Mouse (Mus musculus): Measurements from ENCODE around the gene Trim44.

Trim44 gene

GRCm38 (mm10) chr2:102406324-102407304 lies 1.0 kb downstream of the Trim44 start:
- no peak for DNase-seq (ENCODE audit: extremely low read depth, low read depth)

GRCm38 (mm10) chr2:102403982-102404381 lies 3.6 kb downstream of the Trim44 start:
- no peak for DNase-seq (ENCODE audit: extremely low read depth, low read depth)

- DNase-seq (ENCODE audit: extremely low read depth, low read depth) = no peak
Measured at GRCm38 (mm10) chr2:102403306-102403705, 4.3 kb downstream of the Trim44 start.

GRCm38 (mm10) chr2:102401352-102401692 lies 6.3 kb downstream of the Trim44 start:
- no peak for DNase-seq (ENCODE audit: extremely low read depth, low read depth)

- peak; percentile 92 for DNase-seq (ENCODE audit: extremely low read depth, low read depth)
Measured at GRCm38 (mm10) chr2:102400605-102401351, 6.8 kb downstream of the Trim44 start.

- DNase-seq (ENCODE audit: extremely low read depth, low read depth) = no peak
Measured at GRCm38 (mm10) chr2:102399864-102400604, 7.6 kb downstream of the Trim44 start.

GRCm38 (mm10) chr2:102396493-102396892 lies 11.1 kb downstream of the Trim44 start:
- DNase-seq (ENCODE audit: extremely low read depth, low read depth) = no peak

GRCm38 (mm10) chr2:102393457-102393856 lies 14.2 kb downstream of the Trim44 start:
- DNase-seq (ENCODE audit: extremely low read depth, low read depth) = no peak

- DNase-seq (ENCODE audit: extremely low read depth, low read depth) = no peak
Measured at GRCm38 (mm10) chr2:102385328-102385902, 22.2 kb downstream of the Trim44 start.

GRCm38 (mm10) chr2:102384496-102384895 lies 23.1 kb downstream of the Trim44 start:
- no peak for DNase-seq (ENCODE audit: extremely low read depth, low read depth)

GRCm38 (mm10) chr2:102384057-102384456 lies 23.6 kb downstream of the Trim44 start:
- DNase-seq (ENCODE audit: extremely low read depth, low read depth) = no peak

- DNase-seq (ENCODE audit: extremely low read depth, low read depth) = no peak
Measured at GRCm38 (mm10) chr2:102383069-102383834, 24.4 kb downstream of the Trim44 start.

GRCm38 (mm10) chr2:102382519-102382918 lies 25.1 kb downstream of the Trim44 start:
- DNase-seq (ENCODE audit: extremely low read depth, low read depth) = no peak

- DNase-seq (ENCODE audit: extremely low read depth, low read depth) = no peak
Measured at GRCm38 (mm10) chr2:102380581-102380980, 27.0 kb downstream of the Trim44 start.

GRCm38 (mm10) chr2:102378928-102379327 lies 28.7 kb downstream of the Trim44 start:
- no peak for DNase-seq (ENCODE audit: extremely low read depth, low read depth)

- DNase-seq (ENCODE audit: extremely low read depth, low read depth) = no peak
Measured at GRCm38 (mm10) chr2:102378381-102378780, 29.2 kb downstream of the Trim44 start.

GRCm38 (mm10) chr2:102377370-102377769 lies 30.3 kb downstream of the Trim44 start:
- no peak for DNase-seq (ENCODE audit: extremely low read depth, low read depth)

- no peak for DNase-seq (ENCODE audit: extremely low read depth, low read depth)
Measured at GRCm38 (mm10) chr2:102373406-102374105, 34.1 kb downstream of the Trim44 start.

GRCm38 (mm10) chr2:102372690-102373089 lies 34.9 kb downstream of the Trim44 start:
- no peak for DNase-seq (ENCODE audit: extremely low read depth, low read depth)

- DNase-seq (ENCODE audit: extremely low read depth, low read depth) = no peak
Measured at GRCm38 (mm10) chr2:102371332-102371731, 36.3 kb downstream of the Trim44 start.

Data from MEL-GATA-1-ER (cell line).